Mouse (Mus musculus) embryonic fibroblast, embryonic 13.5 days (primary cell): ENCODE data around the gene Specc1l. TPM values are rescaled to one million over a fixed set of nuclear protein-coding genes. Genes with fewer than 3 reads are reported as not detected.
"Not testable (repeated sequence)": the region's sequence is repeated elsewhere in the genome, so short reads cannot be mapped to it uniquely, and the experiment has no call there.

Experiments
- H3K27ac ChIP-seq: 2 replicates; pipeline ENCODE4 v1.5.1; 2012; ENCODE audit warnings: low read length, control low read depth, inconsistent platforms; ENCODE audit not compliant: insufficient read depth
- H3K4me1 ChIP-seq: 2 replicates; pipeline ENCODE4 v1.6.1; 2011; ENCODE audit warnings: low read length; ENCODE audit not compliant: control insufficient read depth, insufficient read depth
- H3K4me3 ChIP-seq: 2 replicates; pipeline ENCODE4 v1.5.1; 2011; ENCODE audit warnings: mild to moderate bottlenecking, control low read depth, low read length; ENCODE audit not compliant: insufficient read depth
- CTCF ChIP-seq: IDR thresholded peaks from 2 replicates; pipeline ENCODE4 v1.5.1; 2011; ENCODE audit warnings: mild to moderate bottlenecking, control low read depth, low read length, moderate library complexity, borderline replicate concordance; ENCODE audit not compliant: insufficient read depth
- POLR2A ChIP-seq: IDR thresholded peaks from 2 replicates; pipeline ENCODE4 v1.6.1; 2011; ENCODE audit warnings: low read depth, mild to moderate bottlenecking, control low read depth, low read length, moderate library complexity
- polyA plus RNA-seq: library from polyadenylated mRNA; stranded (reverse); fragments of >200 nt; gene quantifications from 2 replicates; pipeline ENCODE4 v1.2.4, GENCODE M21; 2011; ENCODE audit warnings: low read depth; ENCODE audit not compliant: missing spikeins, insufficient read length

The Specc1l gene
- polyA plus RNA-seq, 1 experiment, result 39.0 TPM

GRCm38 (mm10) chr10:75337231-75337630, 125.4 kb downstream of the Specc1l start:
- no peak overlapping the region for H3K4me3 ChIP-seq
- H3K27ac ChIP-seq, result no peak overlapping the region
- H3K4me1 ChIP-seq, result no peaks in the 10 kb centered on the region
- no peak for TF ChIP-seq POLR2A
- TF ChIP-seq CTCF, result no peak

- H3K27ac ChIP-seq, result no peak overlapping the region
- H3K4me3 ChIP-seq, result no peak overlapping the region
- TF ChIP-seq POLR2A (no peak), CTCF (no peak)
- H3K4me1 ChIP-seq, result no peaks in the 10 kb centered on the region
These were observed 127.0 kb downstream of the Specc1l start for GRCm38 (mm10) chr10:75338852-75339251.

GRCm38 (mm10) chr10:75339377-75339776, 127.5 kb downstream of the Specc1l start:
- Histone ChIP-seq H3K4me3 (no peak overlapping the region), H3K27ac (no peak overlapping the region), H3K4me1 (no peaks in the 10 kb centered on the region)
- no peak for TF ChIP-seq POLR2A
- TF ChIP-seq CTCF, result no peak

GRCm38 (mm10) chr10:75341936-75342335, 130.1 kb downstream of the Specc1l start:
- Histone ChIP-seq H3K27ac (no peak overlapping the region), H3K4me3 (no peak overlapping the region), H3K4me1 (no peaks in the 10 kb centered on the region)
- no peak for TF ChIP-seq POLR2A
- TF ChIP-seq CTCF, result no peak

- not testable (repeated sequence) for H3K27ac ChIP-seq, H3K4me1 ChIP-seq, H3K4me3 ChIP-seq
These were observed 132.7 kb downstream of the Specc1l start for GRCm38 (mm10) chr10:75344563-75344962.

- no peak for TF ChIP-seq POLR2A
- Histone ChIP-seq H3K4me3 (no peak overlapping the region), H3K27ac (no peak overlapping the region), H3K4me1 (no peaks in the 10 kb centered on the region)
These were observed 133.4 kb downstream of the Specc1l start for GRCm38 (mm10) chr10:75345265-75345664.

- TF ChIP-seq POLR2A, result no peak
- no peak for TF ChIP-seq CTCF
- H3K27ac ChIP-seq, result no peak overlapping the region
- no peaks in the 10 kb centered on the region for H3K4me1 ChIP-seq
These were observed 138.7 kb downstream of the Specc1l start for GRCm38 (mm10) chr10:75350564-75350963.

GRCm38 (mm10) chr10:75352541-75352940, 140.7 kb downstream of the Specc1l start:
- Histone ChIP-seq H3K27ac (no peak overlapping the region), H3K4me1 (no peaks in the 10 kb centered on the region), H3K4me3 (no peak overlapping the region)
- TF ChIP-seq POLR2A, result no peak
- no peak for TF ChIP-seq CTCF

More at GRCm38 (mm10) chr10:75350564-75350963, 138.7 kb downstream of the Specc1l start:
- no peak overlapping the region for H3K4me3 ChIP-seq

- H3K27ac ChIP-seq, H3K4me1 ChIP-seq, H3K4me3 ChIP-seq: not testable (repeated sequence)
These were observed 142.0 kb downstream of the Specc1l start for GRCm38 (mm10) chr10:75353838-75354241.

GRCm38 (mm10) chr10:75355341-75355740, 143.5 kb downstream of the Specc1l start:
- no peak overlapping the region for H3K27ac ChIP-seq
- H3K4me1 ChIP-seq, result no peaks in the 10 kb centered on the region
- no peak for TF ChIP-seq POLR2A
- no peak for TF ChIP-seq CTCF
- H3K4me3 ChIP-seq, result no peak overlapping the region

Other genes starting within 250 kb of the Specc1l start
- gene Gnaz, start 244.9 kb upstream of the Specc1l start, polyA plus RNA-seq, result 0.38 and 0.44 TPM in 2 replicates
- gene Rsph14, start 179.5 kb upstream of the Specc1l start, polyA plus RNA-seq, result not detected in 2 replicates
- 3.9 and 5.8 TPM in 2 replicates for gene Rab36, start 175.0 kb upstream of the Specc1l start, polyA plus RNA-seq
- gene Bcr, start 151.5 kb upstream of the Specc1l start, polyA plus RNA-seq, result 15.1 and 21.0 TPM in 2 replicates
- 0.18 and 1.0 TPM in 2 replicates for gene Adora2a, start 104.8 kb downstream of the Specc1l start, polyA plus RNA-seq
- gene Upb1, start 189.0 kb downstream of the Specc1l start, polyA plus RNA-seq, result not detected in 2 replicates